Mouse (Mus musculus) limb, embryonic 13.5 days (tissue): Measurements from ENCODE around the gene Olfr15. TPM values are rescaled to one million over a fixed set of nuclear protein-coding genes. Genes with fewer than 3 reads are reported as not detected.
A peak's percentile ranks its signal among the peaks of the same experiment; 100 is the strongest.

ENCODE experiments used
- ATAC-seq: fragments of 200-750 bp; cut with Nextera tagmentation; 2 replicates; pipeline ENCODE4 v1.8.0; 2017; ENCODE audit warnings: low read depth, moderate number of reproducible peaks, moderate TSS enrichment; ENCODE audit not compliant: low FRiP score
- H3K27ac ChIP-seq: fragments of 300-500 bp; sonication (generic); 2 replicates; pipeline ENCODE4 v1.5.1; 2015; ENCODE audit warnings: inconsistent platforms, mild to moderate bottlenecking, moderate library complexity
- H3K27me3 ChIP-seq: fragments of 300-500 bp; sonication (generic); 2 replicates; pipeline ENCODE4 v1.6.1; 2015; ENCODE audit warnings: mild to moderate bottlenecking, inconsistent platforms
- H3K36me3 ChIP-seq: fragments of 300-500 bp; sonication (generic); 2 replicates; pipeline ENCODE4 v1.6.1; 2015; ENCODE audit warnings: inconsistent platforms, mild to moderate bottlenecking, moderate library complexity
- H3K4me1 ChIP-seq: fragments of 300-500 bp; sonication (generic); 2 replicates; pipeline ENCODE4 v1.6.1; 2015; ENCODE audit warnings: inconsistent platforms
- H3K4me2 ChIP-seq: fragments of 300-500 bp; sonication (generic); replicated peaks from 2 replicates; pipeline ENCODE4 v1.6.1; 2015; ENCODE audit warnings: inconsistent platforms, mild to moderate bottlenecking, moderate library complexity
- H3K4me3 ChIP-seq: fragments of 300-500 bp; sonication (generic); 2 replicates; pipeline ENCODE4 v1.5.1; 2015; ENCODE audit warnings: moderate library complexity, mild to moderate bottlenecking, inconsistent platforms
- H3K9ac ChIP-seq: fragments of 300-500 bp; sonication (generic); 2 replicates; pipeline ENCODE4 v1.6.1; 2015; ENCODE audit warnings: mild to moderate bottlenecking, inconsistent platforms
- H3K9me3 ChIP-seq: fragments of 300-500 bp; sonication (generic); 2 replicates; pipeline ENCODE4 v1.6.1; 2016; ENCODE audit warnings: inconsistent platforms
- WGBS: fragments of 180-500 bp; shearing (Covaris S2); methylation state at CpG from one replicate; pipeline ENCODE4 v1.1.7; 2015; 5-methylcytosine and 5-hydroxymethylcytosine counted together
- polyA plus RNA-seq: library from polyadenylated mRNA; unstranded; fragments of >200 nt; fragmentation: Nextera tagmentation; extraction: Ambion mirVana; gene quantifications from 2 replicates; pipeline ENCODE4 v1.2.1, GENCODE M21; 2015

Olfr15 gene
- polyA plus RNA-seq, 1 experiment from 2014 or later: not detected

DNA sequence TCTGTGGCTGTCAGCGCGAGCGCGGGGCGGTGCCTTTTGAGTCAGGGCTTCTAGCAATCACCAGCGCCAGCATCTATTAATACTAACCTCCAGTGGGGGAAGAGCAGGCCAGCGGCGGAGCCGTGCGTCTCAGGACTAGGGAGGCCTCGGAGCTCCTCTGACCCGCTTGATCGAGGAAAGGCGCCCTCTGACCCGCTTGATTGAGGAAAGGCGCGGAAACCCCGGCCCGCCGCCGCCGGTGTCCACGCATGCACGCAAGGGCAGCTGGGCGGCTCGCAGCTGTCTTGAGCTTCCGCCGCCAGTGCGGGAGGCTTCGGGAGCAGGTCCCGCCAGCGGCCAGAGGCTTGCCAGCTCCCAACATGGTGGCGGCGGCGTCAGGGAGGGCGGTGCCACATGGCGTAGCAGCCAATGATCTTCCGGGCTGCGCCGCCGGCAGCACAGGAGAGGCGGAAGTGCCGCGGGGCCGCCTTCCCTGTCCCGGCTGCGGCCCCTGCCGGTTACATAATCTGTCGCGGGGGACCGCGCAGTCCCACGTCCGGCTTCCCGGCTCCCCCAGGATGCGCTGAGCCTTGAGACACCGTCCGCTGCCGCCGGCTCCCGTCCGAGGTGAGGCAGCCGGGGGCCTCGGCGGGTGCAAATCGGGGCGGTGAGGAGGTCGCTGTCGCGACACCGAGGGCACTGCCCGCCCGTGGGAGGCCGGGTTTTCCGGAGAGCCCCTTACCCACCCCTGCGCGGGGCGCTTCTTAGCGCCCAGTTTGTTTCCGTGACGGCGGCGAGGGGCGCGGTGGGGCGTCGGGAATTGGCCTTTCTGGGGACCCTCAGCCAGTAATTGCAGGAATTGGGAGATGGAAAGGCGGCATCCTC lies 53.8 kb downstream of the Olfr15 start, which contains the start of the genes Zfp597 and Gm20695:
TSS of gene Zfp597 (minus strand) at position 361 of the 864 bp plus-strand sequence.
TSS of gene Gm20695 (plus strand) at position 448 of the 864 bp plus-strand sequence.
- Histone ChIP-seq H3K9me3 (no peaks in the 10 kb centered on the region), H3K27ac (peak within 1 kb of the TSS; percentile 66; the same call in 1 of the 2 replicates), H3K36me3 (peaks cover 11% of the 10 kb centered on the region), H3K4me2 (peak within 1 kb of the TSS; percentile 78), H3K9ac (peak within 1 kb of the TSS; percentile 86), H3K4me3 (peak within 1 kb of the TSS; percentile 87), H3K4me1 (peaks cover 16% of the 10 kb centered on the region), H3K27me3 (no peaks in the 10 kb centered on the region)
- WGBS: 0% methylated on average over 88 of the region's 88 CpGs
- peak; percentile 99 for ATAC-seq

DNA sequence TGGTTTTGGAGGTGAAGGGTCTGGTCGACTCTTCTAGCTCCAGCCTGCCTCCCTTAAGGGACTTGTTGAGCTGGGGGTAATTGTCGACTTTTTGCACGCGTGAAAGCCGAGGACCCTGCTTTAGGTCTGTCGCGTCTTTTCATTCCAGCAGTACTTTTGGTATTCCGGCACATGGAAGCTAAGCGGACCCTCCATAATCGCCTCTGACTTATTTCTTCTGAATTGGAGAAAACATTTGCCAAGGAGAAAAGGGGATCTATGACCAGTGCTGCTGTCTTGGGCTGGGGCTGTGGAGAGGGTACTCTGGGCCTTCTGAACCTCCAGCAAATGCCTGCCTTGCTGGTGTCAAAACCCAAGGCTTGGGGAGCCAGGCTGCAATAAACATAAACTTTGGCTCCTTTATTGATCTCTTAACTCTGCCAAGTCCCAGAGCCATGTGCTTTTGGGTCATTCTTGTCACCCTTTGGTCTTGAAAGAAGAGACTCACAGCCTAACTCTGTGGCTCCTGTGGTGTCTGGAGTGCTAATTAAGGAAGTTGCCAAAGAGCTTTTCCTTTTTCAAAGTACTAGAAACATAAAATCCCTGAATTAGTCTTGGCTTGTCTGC lies 54.5 kb downstream of the Olfr15 start:
- WGBS: 2% methylated on average over 10 of the region's 10 CpGs
- no peak for ATAC-seq

GRCm38 (mm10) chr16:3891621-3892295 lies 61.1 kb downstream of the Olfr15 start:
- Histone ChIP-seq H3K27ac (no peak overlapping the region), H3K27me3 (no peaks in the 10 kb centered on the region), H3K4me3 (no peak overlapping the region), H3K4me1 (no peaks in the 10 kb centered on the region), H3K9me3 (no peaks in the 10 kb centered on the region), H3K36me3 (peaks cover 26% of the 10 kb centered on the region), H3K9ac (no peak overlapping the region), H3K4me2 (no peak overlapping the region)
- 94% methylated on average over 14 of the region's 14 CpGs for WGBS
- ATAC-seq: no peak

More for the DNA sequence above, 54.5 kb downstream of the Olfr15 start:
- H3K9me3 ChIP-seq: no peaks in the 10 kb centered on the region
- H3K27ac ChIP-seq: peak overlapping the region; percentile 66; the same call in 1 of the 2 replicates
- H3K4me2 ChIP-seq: peak overlapping the region; percentile 78
- peak overlapping the region; percentile 86 for H3K9ac ChIP-seq
- no peaks in the 10 kb centered on the region for H3K27me3 ChIP-seq
- H3K4me1 ChIP-seq: peaks cover 16% of the 10 kb centered on the region
- H3K4me3 ChIP-seq: peak overlapping the region; percentile 87
- peaks cover 9% of the 10 kb centered on the region; the same call in 1 of the 2 replicates for H3K36me3 ChIP-seq

DNA sequence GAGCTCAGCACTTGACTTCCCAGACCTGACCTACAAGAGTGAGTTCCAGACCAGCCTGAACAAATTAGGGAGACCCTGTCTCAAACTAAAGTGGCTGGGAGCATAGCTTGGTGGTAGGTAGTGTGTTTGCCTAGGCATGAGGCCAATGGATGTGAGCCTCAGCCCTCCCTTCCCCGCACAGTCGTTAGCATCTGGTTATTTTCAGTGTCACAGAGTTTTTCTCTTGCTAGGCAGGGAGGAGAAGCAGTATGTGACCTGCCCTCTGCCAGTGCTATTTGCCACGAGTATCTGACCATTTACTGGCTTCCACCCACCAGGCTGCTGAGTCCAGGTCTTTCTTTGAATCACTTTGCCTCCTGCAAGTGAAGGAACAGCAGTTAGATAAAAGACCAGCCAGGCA lies 63.1 kb downstream of the Olfr15 start:
- WGBS: 58% methylated on average over 3 of the region's 3 CpGs
- H3K4me3 ChIP-seq: no peak overlapping the region
- no peaks in the 10 kb centered on the region for H3K27me3 ChIP-seq
- H3K4me1 ChIP-seq: no peaks in the 10 kb centered on the region
- no peak for ATAC-seq
- no peak overlapping the region for H3K4me2 ChIP-seq
- H3K36me3 ChIP-seq: peaks cover 42% of the 10 kb centered on the region
- H3K27ac ChIP-seq: no peak overlapping the region
- H3K9me3 ChIP-seq: no peaks in the 10 kb centered on the region
- H3K9ac ChIP-seq: no peak overlapping the region

Other genes starting within 250 kb of the Olfr15 start
- not detected in 2 replicates for gene Olfr161, start 239.8 kb upstream of the Olfr15 start, polyA plus RNA-seq
- gene Mefv, start 112.8 kb upstream of the Olfr15 start, polyA plus RNA-seq: not detected in 2 replicates
- gene Zfp263, start 86.8 kb upstream of the Olfr15 start, polyA plus RNA-seq: 58.6 and 59.4 TPM in 2 replicates
- 1.6 and 1.8 TPM in 2 replicates for gene Zfp174, start 16.4 kb downstream of the Olfr15 start, polyA plus RNA-seq
- 55.8 and 59.1 TPM in 2 replicates for gene Naa60, start 41.5 kb downstream of the Olfr15 start, polyA plus RNA-seq
- gene Zfp597, start 53.7 kb downstream of the Olfr15 start, polyA plus RNA-seq: 6.1 and 6.4 TPM in 2 replicates
- gene Gm20695, start 53.8 kb downstream of the Olfr15 start, polyA plus RNA-seq: 4.3 and 6.2 TPM in 2 replicates
- 6.9 and 8.1 TPM in 2 replicates for gene 1700037C18Rik, start 77.8 kb downstream of the Olfr15 start, polyA plus RNA-seq
- 31.1 and 31.3 TPM in 2 replicates for gene Cluap1, start 77.9 kb downstream of the Olfr15 start, polyA plus RNA-seq
- gene Nlrc3, start 145.8 kb downstream of the Olfr15 start, polyA plus RNA-seq: 0.87 and 1.2 TPM in 2 replicates
- 16.7 and 18.6 TPM in 2 replicates for gene Slx4, start 172.9 kb downstream of the Olfr15 start, polyA plus RNA-seq
- gene Dnase1, start 206.1 kb downstream of the Olfr15 start, polyA plus RNA-seq: 6.2 and 6.7 TPM in 2 replicates
- 77.5 and 85.2 TPM in 2 replicates for gene Trap1, start 246.9 kb downstream of the Olfr15 start, polyA plus RNA-seq